Mouse (Mus musculus): ENCODE data around the gene Cd248.

Cd248 gene

DNA sequence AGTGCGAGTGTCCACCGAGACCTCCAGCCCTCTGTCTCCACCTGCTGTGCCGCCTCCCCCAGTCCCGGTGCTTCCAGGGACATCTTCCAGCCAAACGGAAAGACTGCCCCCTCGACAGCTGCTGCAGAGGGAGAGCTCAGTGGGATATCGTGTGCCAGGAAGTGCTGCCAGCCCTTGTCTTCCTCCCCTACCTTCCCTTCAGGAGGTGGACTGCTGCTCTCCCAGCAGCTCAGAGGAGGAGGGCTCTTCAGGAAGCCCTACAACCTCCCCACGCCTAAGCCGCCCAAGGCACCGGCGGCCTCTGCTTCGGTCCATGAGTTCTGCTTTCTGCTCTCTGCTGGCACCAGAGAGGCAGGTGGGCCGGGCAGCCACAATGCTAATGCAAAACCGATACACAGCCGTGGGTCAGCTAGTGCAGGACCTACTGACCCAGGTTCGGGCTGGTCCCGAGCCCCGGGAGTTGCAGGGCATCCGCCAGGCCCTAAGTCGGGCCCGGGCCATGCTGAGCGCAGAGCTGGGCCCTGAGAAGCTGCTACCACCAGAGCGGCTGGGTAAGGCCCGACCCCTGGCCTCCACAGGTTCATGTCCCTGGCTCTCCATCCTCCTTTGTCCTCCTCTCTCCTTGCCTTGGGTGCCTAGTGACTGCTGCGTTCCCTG is 15.6 kb upstream of the Cd248 start:
- no peak for DNase-seq (ENCODE audit: low read depth, low spot score)

DNA sequence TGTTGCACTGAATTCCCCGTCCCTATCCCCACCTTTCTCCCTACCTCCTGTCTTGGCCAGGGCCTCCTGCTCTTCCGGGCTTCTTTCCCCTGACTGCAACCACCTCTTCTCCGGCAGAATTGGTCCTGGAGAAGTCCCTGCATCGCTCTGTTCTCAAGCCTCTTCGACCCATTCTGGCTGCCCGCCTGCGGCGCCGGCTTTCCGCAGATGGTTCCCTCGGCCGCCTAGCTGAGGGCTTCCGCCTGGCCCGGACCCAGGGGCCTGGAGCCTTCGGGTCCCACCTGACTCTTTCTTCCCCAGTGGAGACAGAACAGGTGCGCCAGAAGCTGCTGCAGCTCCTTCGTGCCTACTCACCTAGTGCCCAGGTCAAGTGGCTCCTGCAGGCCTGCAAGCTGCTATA is 15.0 kb upstream of the Cd248 start:
- no peak for DNase-seq (ENCODE audit: low read depth, low spot score)

DNA sequence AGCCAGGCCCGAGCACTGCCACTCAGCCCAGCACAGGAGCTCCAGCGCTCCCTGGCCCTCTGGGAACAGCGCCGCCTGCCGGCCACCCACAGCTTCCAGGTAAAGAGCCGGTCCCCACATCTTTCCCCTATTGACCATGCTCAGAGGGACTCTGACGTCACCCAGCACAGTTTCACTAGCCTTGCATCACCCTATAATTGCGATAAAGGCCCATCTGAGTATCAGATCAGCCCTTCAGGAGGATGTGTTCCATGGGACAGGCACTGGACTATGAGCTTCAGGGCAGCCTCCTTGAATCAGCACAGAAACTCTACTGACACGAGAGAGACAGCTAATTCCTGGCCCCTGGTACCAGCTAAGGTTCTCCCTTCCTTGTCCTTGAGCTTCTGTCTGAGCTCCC is 14.0 kb upstream of the Cd248 start:
- DNase-seq (ENCODE audit: low read depth, low spot score) = peak; percentile 45

DNA sequence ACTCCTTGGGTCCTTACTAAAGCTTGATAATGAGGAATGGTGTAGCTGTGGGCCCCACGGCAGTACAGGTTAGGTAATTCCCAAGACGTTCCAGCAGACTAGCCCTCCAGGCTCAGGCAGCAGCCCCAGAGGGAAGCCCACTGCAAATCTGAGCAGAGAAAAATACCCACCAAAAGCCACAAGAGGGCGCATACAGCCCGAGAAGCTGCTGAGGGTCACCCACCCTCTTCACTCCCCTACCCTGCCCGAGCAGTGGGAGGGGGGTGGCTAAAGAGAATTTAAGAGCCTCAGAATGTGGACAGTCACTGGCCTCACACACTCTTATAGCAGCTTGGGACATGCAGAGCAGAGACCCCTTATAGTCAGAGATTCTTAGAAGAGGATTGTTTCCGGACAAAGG is 11.6 kb upstream of the Cd248 start:
- peak; percentile 44 for DNase-seq (ENCODE audit: low read depth, low spot score)

DNA sequence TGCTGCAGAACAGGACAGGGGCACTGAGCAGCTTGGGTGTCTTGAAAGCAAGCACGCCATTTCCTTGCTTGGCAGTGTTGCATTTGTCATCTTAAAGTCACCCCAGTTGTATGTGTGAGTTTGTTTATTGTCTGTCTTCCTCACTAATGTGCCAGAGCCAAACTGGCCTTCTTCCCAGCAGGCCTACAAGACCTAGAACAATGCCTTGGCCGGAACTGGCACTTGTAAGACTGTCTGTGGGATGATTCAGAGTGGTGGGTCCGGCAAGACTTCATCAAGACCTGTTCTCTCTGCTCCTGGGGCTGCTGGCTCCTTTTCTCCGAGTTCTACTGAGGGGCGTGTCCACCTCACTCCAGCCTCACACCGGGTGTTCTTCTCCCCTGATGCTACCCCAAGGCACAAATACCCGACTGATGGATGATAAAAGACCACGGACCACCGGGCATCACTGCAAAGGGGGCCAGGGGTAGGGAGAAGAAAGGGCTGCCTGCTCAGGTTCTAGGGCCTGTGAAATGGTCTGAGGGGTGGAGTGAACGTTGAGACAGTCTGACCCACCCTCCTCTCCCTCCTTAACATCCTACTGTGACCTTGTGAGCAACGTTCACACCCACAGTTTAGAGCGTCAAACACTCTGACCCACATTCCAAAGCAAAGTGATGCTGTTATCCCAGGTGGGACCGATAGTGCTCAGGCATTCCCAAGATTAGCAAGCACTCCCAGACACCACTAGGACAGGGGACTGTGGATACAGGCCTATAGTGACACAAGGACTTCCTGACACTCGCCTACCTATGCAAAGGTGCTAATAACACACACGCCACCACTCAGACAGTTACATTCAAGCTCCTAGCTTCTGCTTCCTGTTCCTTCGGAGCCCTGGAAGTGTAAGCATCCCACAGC is 9.8 kb upstream of the Cd248 start:
- DNase-seq (ENCODE audit: low read depth, low spot score) = no peak

DNA sequence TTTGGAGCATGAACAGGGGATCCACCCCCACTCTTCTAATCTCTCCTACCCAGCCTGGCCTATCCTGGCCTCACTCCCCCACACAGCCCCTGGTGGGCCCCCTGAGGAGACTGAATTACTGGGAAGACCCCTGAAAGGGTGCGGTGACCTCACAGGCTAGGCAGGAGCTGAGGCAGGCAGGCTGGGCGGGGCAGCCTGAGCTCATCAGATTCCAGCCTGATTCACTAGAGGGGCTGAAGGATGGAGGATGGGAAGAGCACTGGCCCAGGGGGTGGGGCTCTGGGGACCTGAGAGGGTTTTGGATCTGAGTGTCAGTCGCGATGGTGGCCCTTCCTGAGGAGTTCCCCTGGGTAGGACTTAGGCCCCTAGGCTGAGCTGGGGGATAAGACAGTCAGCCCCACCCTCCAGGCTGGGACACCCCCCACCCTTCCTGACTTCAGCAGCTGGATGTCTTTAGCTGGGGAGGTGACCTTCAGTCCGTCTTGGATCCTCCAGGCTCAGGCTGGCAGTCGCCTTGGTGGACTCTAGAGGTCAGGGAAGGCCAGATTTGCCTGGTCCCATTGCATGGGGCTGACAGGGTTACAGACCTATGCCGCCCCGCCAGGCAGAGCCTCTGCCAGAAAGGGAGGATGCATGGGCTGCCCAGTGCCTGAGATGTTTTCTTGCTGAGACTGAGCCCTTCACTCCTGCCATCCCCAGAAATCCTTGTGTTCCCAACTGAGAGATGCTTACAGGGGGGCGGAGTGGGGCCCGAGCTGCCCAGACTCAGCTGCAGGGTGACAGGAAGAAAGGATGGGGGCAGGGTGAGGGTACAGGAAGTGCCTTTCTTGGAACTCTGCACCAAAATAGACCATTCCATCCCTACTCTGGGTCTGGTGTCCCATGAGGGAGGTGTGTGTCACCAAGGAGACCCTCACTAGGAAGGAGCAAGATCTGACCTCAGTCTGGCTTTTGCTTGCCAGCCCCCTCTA is 8.8 kb upstream of the Cd248 start:
- DNase-seq (ENCODE audit: low read depth, low spot score) = no peak

DNA sequence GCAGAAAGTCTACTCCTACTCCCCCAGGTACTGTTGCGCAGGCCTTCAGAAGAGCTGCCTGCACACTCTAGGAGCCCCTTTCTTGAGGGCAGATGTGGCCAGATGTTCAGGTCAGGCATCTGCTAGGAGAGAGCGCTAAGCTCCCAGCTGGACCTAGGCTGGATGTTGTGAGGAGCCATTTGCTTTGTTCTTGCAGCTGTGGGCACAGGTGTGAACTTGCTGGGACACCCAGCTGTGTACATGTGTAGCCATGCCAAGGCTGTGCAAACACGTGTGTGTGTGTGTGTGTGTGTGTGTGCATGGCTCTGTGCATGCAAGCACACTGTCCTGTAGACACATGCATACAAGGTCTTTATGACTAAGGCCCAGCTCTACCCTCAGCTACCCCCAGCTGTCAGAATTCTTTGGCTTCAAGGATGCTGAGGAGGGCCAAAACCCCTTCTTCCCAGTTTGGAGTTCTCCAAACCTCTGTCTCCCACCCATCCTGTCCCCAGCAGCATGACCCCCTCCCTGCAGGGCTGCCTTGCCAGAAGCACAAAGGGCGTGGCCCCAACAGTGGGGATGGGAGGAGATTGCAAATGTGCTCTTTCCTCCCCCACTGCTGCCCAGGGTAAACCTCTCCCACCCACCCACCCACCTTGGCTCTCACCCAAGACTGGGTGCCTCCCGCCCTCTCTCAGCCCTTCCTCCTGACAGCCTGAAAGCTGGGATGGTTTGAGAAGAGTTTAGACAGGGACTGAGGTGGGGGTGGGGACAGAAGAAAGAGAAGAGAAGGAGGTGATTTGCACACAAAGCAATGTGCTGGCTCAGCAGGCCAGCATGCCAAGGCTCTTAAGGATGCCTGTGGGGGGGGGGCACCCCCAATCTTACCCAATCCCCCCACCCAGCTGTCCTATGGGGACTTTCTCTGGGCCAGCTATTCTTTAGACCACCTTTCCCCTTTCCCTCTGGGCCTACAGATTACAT is 7.2 kb upstream of the Cd248 start:
- DNase-seq (ENCODE audit: low read depth, low spot score) = no peak

DNA sequence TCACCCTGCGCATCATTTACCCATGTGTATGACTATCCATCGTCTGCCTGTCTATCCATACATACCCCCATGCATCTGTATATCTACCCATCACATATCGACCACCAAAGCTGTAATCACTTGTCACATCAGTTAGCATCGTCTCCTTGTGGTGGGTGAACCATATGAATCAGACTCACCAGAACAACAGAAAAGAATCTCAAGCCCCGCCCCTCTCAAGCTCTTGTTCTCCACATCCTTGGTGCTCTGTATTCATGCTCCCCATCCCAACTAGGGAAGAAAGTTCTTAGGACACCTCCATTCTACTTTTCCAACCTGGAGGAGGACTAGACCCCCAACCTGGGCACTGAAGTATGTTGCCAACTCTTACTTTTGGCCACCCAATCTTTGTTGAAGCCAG is 5.8 kb upstream of the Cd248 start:
- DNase-seq (ENCODE audit: low read depth, low spot score) = no peak

DNA sequence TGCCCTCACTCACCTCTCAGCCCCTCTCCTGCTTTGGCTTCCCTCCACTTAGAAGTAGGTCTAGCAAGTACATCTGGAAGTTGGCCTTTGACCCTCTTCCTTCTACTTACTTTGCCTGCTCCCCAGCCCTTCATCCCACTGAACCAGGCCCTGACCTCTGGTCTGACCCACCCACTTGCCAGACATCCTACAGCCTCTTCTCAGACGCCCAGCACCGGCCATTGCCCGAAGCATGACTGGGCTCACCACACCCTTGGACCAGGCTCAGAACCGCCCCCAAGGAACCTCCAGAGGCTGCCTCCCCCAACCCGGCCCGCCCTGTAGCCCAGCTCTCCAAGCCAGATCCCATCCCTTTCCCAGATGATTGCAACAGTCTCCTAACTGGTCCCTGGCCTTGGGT is 5.4 kb upstream of the Cd248 start:
- no peak for DNase-seq (ENCODE audit: low read depth, low spot score)

DNA sequence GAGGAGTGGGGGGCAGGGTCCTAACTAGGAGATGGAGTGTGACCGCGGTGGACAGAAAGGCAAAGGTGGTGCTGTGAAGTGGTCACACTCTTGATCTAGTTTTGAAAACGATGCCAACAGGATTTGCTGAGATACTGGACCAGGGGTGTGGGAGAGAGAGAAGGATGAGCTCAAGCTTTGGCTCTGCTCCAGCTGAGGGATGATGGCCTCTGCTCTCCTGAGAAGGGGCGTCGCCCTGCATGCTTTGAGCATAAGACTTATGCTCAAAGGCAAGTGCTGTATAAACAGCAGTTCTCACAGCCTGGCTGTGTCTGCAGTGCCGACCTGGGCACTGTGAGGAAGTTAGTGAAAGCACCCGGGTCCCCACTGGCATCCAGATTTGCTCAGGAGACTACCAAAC is 2.8 kb upstream of the Cd248 start:
- DNase-seq (ENCODE audit: low read depth, low spot score) = no peak

DNA sequence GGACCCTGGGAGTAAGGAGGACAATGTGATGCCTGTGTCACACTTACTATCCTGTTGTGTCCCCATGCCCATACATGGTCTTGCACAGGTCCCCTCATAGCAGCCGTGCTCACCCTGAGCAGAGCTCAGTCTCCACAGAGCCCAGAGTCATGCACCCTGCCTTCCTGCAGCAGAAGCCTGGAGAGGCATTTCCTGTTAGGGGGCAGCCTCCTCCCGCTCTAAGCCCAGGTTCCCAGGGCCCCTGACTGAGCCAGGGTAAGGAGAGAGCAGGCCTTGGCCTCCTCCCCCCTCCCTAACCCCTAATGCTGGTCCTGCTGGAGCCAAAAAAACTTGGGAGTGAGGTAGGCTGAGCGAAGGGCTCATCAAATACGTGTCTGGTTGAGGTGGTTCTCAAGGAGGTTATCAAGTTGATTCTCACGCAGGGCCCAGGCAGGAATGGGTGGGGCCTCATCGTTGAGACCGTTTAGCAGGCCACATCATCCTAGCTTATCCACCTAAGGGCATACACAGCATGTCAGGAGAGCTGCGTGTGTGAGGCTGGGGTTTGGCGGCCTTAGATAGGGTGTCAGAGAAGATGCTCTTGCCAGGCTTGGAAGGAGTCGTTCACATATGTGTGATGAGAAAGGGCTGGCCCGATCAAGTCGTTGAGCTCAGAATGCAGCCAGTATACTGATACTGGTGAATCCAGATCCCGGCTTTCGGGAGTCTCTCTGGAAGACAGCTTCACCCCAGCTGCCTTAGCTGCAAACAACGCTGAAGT is 658 bp upstream of the Cd248 start:
- DNase-seq (ENCODE audit: low read depth, low spot score) = no peak

DNA sequence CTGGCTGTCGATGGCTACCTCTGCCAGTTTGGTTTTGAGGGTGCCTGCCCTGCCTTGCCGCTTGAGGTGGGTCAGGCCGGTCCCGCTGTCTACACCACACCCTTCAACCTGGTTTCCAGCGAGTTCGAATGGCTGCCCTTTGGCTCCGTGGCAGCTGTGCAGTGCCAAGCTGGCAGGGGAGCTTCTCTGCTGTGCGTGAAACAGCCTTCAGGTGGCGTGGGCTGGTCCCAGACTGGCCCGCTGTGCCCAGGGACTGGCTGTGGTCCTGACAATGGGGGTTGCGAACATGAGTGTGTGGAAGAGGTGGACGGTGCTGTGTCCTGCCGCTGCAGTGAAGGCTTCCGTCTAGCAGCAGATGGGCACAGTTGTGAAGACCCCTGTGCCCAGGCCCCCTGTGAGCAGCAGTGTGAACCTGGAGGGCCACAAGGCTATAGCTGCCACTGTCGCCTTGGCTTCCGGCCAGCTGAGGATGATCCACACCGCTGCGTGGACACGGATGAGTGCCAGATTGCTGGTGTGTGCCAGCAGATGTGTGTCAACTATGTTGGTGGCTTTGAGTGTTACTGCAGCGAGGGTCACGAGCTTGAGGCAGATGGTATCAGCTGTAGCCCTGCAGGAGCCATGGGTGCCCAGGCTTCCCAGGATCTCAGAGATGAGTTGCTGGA is 824 bp downstream of the Cd248 start:
- DNase-seq (ENCODE audit: low read depth, low spot score) = no peak

DNA sequence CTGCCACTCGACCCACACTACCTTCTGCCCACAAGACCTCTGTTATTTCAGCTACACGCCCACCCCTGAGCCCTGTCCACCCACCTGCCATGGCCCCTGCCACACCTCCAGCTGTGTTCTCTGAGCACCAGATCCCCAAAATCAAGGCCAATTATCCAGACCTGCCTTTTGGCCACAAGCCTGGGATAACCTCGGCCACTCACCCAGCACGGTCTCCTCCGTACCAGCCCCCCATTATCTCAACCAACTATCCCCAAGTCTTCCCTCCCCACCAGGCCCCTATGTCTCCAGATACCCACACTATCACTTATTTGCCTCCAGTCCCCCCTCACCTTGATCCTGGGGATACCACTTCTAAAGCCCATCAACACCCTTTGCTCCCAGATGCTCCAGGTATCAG is 1.6 kb downstream of the Cd248 start:
- no peak for DNase-seq (ENCODE audit: low read depth, low spot score)

DNA sequence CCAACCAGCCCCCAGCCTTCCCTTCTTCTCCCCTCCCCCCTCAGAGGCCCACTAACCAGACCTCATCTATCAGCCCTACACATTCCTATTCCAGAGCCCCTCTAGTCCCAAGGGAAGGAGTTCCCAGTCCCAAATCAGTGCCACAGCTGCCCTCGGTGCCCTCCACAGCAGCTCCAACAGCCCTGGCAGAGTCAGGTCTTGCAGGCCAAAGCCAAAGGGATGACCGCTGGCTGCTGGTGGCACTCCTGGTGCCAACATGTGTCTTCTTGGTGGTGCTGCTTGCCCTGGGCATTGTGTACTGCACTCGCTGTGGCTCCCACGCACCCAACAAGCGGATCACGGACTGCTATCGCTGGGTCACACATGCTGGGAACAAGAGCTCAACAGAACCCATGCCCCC is 2.1 kb downstream of the Cd248 start:
- no peak for DNase-seq (ENCODE audit: low read depth, low spot score)

DNA sequence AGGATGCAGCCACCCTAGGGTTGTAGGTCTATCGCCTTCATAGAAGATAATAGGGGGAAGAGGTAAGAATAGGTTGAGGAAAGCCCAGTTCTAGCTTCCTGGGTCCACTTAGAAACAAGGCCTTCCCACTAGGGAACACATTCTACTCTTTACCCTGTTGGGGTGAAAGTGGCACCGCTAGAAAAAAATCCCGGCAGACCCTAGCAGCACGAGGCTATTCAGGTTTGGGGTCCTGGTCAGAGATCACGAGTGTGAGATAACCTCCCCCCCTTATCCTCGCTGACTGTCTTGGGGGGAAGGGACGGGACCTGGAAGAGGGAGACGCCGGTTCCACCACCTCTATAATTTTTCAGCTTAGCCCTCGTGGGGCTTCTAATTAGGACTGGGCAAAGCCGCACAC is 3.2 kb downstream of the Cd248 start:
- DNase-seq (ENCODE audit: low read depth, low spot score) = no peak

DNA sequence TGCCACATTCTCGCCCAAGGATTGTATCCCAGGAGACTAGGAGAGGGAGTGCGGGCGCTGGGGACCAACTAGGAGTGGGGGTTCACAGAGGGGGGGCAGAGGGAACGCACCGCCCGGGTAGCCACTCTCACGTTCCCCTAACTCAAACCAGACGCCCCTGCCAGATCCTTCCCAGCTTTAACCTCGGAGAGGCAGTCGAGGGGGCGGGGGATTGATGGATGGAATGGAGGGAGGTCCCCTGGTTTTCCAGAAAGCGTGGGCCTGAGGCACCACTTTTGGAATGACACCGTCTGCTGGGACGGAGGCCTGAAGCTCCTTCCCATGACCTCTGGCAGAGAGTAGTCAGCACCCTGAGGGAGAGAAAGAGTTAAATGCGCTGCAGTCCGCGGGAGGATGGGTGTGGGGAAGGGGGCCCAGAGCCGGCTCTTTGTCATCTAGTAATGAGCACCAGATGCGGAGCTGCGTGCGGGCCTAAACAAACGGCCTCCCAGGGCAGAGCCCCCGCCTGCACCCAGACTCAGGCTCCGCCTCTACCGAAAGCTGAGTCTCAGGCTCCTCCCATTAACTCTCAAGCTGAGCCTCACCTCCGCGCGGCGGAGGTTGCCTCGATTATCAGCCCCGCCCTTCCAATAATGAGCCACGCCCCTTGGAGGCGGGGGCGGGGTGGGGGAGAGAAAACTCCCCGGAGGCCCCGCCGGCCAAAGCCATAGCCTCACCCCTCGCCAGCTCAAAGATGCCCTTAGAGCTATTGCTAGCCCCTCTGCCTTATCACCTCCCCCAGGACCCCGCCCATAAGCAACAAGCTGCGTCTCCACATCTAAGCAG is 3.9 kb downstream of the Cd248 start:
- DNase-seq (ENCODE audit: low read depth, low spot score) = peak; percentile 83

DNA sequence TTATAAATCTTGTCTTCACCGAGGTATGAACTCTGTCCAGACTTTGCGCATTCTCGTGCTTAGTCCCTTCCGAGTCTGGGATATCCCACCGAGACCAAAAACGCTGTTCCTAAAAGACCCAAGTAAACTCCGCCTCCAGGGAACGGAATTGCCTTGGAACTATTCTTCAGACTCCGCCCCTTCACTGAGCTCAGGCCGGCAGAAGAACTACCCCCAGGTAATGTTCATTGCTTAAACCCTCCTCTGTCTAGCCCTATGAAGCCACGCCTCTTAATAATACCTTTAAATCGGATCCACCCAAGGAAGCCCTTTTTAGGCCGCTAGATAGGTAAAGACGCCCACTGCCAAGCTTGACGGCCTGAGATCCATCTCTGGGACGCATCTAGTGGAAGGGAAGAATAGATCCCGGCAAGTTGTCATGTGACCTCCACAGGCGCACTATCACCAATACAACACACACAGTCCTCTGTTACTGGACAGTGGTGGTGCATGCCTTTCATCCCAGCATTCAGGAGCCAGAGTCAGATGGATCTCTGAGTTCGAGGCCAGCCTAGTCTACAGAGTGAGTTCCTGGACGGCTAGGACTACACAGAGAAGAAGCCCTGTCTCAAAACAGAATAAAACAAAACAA is 4.6 kb downstream of the Cd248 start:
- no peak for DNase-seq (ENCODE audit: low read depth, low spot score)

DNA sequence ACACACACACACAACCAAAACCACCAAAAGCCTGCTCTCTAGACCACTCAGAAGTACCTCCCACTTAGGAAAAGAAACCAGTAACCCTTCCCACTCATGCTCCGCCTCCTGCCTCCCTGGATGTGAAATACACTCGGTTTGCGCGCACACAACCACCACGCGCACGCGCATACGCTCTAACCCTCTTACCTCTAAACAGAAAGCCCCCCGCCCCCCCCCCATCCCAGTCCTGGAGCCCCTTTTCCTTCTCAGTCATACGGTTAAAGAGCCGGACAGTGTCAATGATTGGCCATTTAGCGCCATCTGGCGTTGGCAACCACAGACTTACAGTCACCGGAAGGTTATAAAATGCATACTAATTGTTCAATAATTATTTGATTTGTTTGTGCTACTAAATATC is 5.2 kb downstream of the Cd248 start:
- peak; percentile 58 for DNase-seq (ENCODE audit: low read depth, low spot score)
